Mouse (Mus musculus) neural tube, embryonic 13.5 days (tissue): ENCODE measurements around the gene Pygo1. TPM values are rescaled to one million over a fixed set of nuclear protein-coding genes. Genes with fewer than 3 reads are reported as not detected.

Experiments
- polyA plus RNA-seq: library from polyadenylated mRNA; unstranded; fragments of >200 nt; fragmentation: Nextera tagmentation; extraction: Ambion mirVana; gene quantifications from 2 replicates; pipeline ENCODE4 v1.2.1, GENCODE M21; 2015

Gene Pygo1
- polyA plus RNA-seq, 1 experiment from 2014 or later: 12.4 TPM

Other genes starting within 250 kb of the Pygo1 start
- 0.51 and 0.52 TPM in 2 replicates for gene Prtg, start 118.8 kb upstream of the Pygo1 start, polyA plus RNA-seq
- gene Dyx1c1, start 33.1 kb downstream of the Pygo1 start, polyA plus RNA-seq: 2.4 and 2.7 TPM in 2 replicates
- not detected in 2 replicates for gene Gm44503, start 33.2 kb downstream of the Pygo1 start, polyA plus RNA-seq
- 25.9 and 28.5 TPM in 2 replicates for gene Ccpg1os, start 59.7 kb downstream of the Pygo1 start, polyA plus RNA-seq
- gene Ccpg1, start 59.8 kb downstream of the Pygo1 start, polyA plus RNA-seq: 44.5 and 45.9 TPM in 2 replicates
- gene Pigb, start 114.7 kb downstream of the Pygo1 start, polyA plus RNA-seq: 11.3 and 13.3 TPM in 2 replicates
- gene Rab27a, start 119.2 kb downstream of the Pygo1 start, polyA plus RNA-seq: 1.0 and 1.9 TPM in 2 replicates
- not detected in 2 replicates for gene Khdc3, start 176.2 kb downstream of the Pygo1 start, polyA plus RNA-seq
- gene Gm20509, start 176.8 kb downstream of the Pygo1 start, polyA plus RNA-seq: not detected in 2 replicates
- 104 and 122 TPM in 2 replicates for gene Rsl24d1, start 187.8 kb downstream of the Pygo1 start, polyA plus RNA-seq